Mouse (Mus musculus) embryonic stem cell, embryonic (primary cell): ENCODE results near the gene Serpinb8.

Experiments
- CTCF ChIA-PET, 4 experiments: fragments of 300-600 bp in 2 of 4; fragments of 350-600 bp in 2 of 4; sonication (Branson Sonifier 250); formaldehyde crosslinking; loops; one replicate each; lab custom pipeline; 2022; ENCODE audit warnings: inconsistent platforms in 2 of 4; lab: Charles Lee
- POLR2A ChIA-PET, 4 experiments: fragments of 300-600 bp in 2 of 4; fragments of 350-600 bp in 2 of 4; sonication (Branson Sonifier 250); formaldehyde crosslinking; loops; one replicate each; lab custom pipeline; 2022; ENCODE audit warnings: antibody characterized with exemption in 4 of 4, inconsistent platforms in 1 of 4; lab: Charles Lee

Gene Serpinb8

GRCm38 (mm10) chr1:107638056-107638455, 48.2 kb downstream of the Serpinb8 start:
- ChIA-PET CTCF (no interaction called here), POLR2A (no interaction called here)

GRCm38 (mm10) chr1:107638459-107638858, 48.7 kb downstream of the Serpinb8 start:
- POLR2A ChIA-PET: no interaction called here
- CTCF ChIA-PET: no interaction called here

- ChIA-PET CTCF (no interaction called here), POLR2A (no interaction called here)
These were observed 52.8 kb downstream of the Serpinb8 start for GRCm38 (mm10) chr1:107642457-107643118.

- POLR2A ChIA-PET: no interaction called here
- CTCF ChIA-PET: no interaction called here
These were observed 55.3 kb downstream of the Serpinb8 start for GRCm38 (mm10) chr1:107645086-107645485.

- POLR2A ChIA-PET: no interaction called here
- CTCF ChIA-PET: no interaction called here
These were observed 67.9 kb downstream of the Serpinb8 start for GRCm38 (mm10) chr1:107657689-107658088.
